Mouse (Mus musculus): ENCODE results near the gene Nr2f2.
A peak's percentile ranks its signal among the peaks of the same experiment; 100 is the strongest.

The Nr2f2 gene

DNA sequence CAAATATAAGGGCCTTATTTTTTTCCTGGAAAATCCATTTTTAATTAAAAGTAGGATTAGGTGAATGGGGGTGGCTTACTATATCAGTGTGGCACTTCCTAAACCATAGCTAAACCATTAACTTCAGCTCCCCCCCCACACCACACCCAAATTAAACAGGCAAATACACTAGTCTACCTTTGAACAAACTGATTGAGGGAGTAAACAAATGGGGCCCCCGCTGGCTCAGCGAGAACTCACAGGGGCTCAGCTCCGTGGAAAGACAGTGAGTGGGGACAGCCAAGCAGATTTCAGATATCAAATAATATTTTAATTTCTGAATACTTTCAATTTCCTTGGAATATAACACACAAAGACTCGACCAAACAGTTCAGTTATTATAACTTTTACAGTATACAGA is 13.4 kb downstream of the Nr2f2 start:
- peak in 1 of 2 experiments; percentile 77 for DNase-seq (ENCODE audit: inconsistent age in 2 of 2, low spot score in 1 of 2)

DNA sequence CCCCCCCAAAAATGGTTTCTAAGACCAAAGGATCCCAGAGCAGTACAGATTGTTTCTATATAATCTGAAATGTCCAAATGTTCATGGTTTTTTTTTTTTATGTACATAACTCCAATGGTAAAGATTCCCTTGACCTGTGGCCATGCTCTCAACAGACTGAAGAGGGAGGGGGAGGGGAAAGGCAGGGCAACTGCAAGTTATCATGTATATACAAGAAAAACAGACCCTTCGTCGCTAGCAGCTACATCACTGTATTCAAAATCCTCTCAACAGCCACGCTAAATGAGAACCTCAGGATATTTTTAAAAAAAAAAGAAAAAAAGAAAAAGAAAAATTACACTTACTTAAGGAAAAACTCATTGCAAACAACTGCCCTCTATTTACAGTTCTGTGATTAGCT is 13.9 kb downstream of the Nr2f2 start:
- DNase-seq (ENCODE audit: inconsistent age in 2 of 2, low spot score in 1 of 2), result peak in 1 of 2 experiments; percentile 60

DNA sequence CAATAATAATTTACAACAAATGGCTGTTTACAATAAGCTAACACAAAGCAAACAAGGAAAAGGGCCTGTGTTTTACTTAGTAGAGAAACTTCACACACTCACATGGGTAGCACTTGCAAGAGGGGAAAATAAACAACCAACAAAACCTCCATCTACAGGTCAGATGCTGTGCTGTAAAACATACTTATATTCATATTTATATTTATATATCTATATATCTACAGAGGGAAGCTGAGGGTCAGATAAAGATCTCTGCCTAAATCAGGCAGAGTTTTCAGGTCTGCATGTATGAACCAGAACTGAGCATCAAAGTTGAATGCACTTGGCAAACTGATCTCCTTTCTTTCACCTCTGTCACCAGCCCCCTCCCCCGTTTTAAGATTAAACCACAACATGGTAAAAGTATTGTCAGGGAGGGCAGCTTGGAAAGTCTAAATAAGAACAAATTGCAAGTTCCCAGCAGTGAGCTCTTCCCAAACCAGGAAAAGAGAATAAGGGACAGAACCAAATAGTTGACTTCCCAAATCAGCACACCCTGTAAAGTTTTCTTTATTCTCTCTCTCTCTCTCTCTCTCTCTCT is 14.5 kb downstream of the Nr2f2 start:
- DNase-seq (ENCODE audit: inconsistent age in 2 of 2, low spot score in 1 of 2), result peak in 1 of 2 experiments; percentile 80

DNA sequence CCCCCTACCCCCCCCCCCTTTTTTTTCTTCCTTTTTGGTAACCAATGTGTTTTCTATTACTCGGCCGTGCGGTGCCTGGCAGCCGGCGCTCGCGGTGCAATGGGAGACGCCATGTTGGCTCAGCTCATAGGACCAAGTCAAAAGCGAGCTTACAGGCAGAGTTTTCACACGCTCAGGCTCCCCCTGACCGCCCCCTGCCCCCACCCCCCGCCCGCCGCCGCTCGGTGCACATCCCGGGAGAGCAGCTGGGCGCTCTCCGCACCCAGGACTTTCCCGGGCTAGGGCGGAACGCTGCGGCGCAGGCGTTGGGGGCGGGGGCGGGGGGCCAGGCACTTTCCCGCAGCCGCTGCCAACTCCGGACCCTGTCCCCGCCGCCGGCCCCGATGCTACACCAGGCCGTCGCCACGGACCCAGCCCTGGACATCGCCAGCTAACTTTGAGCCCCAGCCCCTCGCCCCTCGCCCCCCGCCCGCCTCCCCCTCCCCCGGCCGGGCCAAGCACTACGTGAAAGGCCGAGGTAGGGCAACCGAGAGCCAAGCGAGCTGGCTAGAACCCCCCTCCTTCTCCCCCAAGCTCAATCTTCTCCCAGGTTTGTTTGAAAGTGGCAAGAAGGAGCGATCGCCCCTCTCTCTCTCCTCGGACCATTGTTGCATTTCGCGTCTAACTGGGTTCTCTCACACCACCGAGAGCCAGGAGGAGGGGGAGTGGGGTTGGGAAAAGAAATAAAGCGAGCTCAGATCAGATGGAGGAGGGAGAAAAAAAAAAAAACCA is 15.6 kb downstream of the Nr2f2 start:
- peak; percentile 74 to 89 for DNase-seq (ENCODE audit: inconsistent age in 2 of 2, low spot score in 1 of 2)

DNA sequence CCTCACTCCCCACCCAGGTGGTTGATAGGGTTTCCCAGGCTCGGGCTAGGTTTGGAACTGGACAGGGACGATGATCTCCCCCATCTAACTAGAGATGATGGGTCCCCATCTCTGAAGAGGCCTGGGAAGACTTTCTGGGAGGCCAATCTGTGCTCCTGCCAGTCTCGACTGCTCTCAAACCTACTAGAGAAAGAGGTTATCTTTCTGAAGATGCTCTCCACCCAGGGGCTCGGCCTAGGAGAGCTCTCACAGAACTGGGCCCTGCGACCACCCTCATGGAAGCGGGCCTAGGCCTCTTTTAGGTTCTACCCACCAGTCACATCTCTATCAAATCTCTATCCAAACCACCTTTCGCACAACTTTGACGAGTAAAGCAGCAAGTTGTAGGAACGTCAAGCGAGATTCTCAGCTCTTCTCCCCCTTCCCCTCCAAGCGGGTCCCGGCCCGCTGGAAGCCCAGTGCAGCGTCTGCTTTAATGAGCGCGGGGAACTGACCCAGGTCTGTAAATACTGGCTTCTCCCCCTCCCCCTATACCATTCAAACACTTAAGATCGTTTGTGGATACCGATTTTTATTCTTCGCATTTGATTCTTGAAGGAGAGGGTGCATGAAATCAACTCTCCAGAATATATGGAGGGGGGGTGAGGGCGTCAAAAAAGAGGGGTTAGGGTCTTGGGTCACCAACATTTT is 16.4 kb downstream of the Nr2f2 start:
- peak in 1 of 2 experiments; percentile 81 for DNase-seq (ENCODE audit: inconsistent age in 2 of 2, low spot score in 1 of 2)

DNA sequence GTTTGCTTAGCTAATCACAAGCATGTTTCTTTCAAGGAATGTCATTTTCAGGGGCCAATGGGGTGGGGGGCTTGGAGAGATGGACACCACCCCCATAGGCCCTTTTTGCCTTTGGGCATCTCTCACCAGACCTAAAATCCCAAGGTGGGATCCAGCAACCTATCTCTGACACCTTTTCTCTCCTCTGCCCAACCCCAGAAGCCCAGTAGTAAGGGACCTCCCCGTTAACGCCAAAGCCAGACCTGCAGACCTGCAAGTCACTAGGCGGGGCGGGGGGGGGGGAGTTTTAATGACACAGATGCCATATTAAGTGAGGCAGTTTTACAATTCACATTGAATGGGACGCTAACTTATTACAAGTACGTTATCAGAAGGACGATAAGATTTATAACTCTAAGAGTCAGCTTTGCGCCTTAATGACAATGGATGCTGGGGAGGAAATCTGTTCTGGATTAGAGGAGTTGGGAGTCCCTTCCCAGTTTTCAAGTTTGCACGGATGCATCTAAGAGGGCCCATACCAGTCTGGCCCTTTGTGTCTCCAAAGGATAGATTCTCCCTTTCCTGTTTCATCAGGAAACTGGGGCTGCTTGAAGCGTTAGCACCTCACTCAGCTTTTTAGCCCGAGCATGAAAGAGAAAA is 17.4 kb downstream of the Nr2f2 start:
- no peak for DNase-seq (ENCODE audit: inconsistent age in 2 of 2, low spot score in 1 of 2)

DNA sequence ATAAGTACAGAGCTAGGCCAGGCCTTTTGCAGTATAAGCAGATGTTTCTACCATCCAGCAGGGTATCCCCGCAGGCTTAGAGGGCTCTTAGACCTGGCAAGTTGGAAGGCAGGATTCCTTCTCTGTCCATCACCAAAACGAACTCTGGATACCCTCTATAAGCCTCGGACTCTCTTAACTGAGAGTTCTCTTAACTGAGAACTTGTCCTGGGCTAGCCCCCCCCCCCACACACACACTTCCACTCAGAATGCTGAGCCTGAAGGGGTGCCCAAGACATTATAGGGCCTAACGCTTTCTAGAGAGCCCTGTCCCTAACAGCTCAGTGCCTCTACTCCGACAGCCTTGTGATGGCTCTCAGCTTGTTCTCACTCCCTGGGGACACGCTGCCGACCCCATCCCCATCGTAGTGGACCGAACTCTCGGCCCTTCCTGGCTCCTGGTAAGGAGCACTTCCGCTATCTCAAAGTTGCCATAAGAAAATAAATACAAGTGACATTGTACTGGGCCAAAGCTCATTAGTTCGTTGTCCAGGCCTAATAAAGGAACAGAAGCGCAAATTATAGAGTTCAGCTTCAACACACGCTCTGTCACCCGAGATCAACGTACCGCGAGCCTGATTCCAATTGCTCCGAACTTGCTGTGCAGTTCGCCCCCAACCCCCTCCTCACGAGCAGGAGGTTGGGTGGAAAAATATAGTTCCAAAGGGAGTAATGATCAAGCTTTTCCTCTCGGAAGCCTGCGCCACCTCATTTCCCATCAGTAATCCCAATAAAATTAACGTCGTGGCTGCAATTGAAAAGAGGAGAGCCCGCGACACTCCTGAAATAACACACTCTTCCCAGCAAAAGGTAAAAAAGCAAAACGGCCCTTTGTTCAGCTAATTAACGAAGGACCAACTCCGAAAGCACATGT is 18.2 kb downstream of the Nr2f2 start:
- DNase-seq (ENCODE audit: inconsistent age in 2 of 2, low spot score in 1 of 2), result no peak

DNA sequence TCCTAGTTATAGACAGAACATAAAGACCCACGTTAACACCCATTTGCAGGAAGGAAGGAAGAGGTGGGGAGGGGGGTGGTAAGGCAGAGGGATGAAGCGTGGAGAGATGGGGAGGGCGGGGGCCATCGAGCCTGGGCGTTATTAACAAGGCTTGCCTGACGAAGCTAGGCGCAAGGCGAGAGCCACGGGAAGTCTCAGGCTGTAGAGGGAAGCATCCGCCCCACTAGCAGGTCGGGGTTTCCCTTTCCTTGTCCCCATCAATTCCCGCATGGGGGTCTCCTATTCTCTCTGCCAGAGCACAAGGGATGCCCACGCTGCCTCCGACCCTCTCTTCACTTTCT is 18.9 kb downstream of the Nr2f2 start:
- DNase-seq (ENCODE audit: inconsistent age in 2 of 2, low spot score in 1 of 2), result no peak

DNA sequence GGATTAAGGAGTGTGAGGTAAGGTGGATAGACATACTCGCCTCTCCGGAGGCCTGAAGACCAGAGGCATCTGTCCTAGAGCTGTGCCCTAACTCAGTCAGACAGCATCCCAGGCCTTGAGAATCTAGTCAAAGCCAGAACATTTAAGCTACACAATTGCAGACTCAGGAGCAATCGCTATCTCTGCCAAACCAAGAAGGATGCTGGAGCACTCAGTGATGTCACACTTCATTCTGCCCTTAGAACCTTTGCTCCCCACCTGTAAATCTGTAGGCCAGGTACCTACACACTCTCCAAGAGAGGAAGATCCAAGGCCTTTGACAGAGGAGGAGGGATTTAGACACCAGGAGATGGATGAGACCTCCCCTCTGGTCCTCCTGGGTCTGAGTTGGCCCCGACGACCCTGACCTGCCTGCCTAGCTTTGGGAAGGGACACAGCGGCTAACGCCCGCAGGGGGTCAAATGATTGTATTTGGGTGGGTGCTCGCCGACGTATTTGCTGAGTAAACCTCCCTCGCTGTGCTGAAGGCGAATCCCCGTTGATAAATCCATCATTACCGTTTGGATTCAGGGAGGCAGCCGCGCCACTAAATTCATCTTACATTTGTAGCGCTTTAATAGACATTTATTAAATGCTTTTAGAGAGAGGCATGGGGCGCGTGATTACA is 19.5 kb downstream of the Nr2f2 start:
- no peak for DNase-seq (ENCODE audit: inconsistent age in 2 of 2, low spot score in 1 of 2)

DNA sequence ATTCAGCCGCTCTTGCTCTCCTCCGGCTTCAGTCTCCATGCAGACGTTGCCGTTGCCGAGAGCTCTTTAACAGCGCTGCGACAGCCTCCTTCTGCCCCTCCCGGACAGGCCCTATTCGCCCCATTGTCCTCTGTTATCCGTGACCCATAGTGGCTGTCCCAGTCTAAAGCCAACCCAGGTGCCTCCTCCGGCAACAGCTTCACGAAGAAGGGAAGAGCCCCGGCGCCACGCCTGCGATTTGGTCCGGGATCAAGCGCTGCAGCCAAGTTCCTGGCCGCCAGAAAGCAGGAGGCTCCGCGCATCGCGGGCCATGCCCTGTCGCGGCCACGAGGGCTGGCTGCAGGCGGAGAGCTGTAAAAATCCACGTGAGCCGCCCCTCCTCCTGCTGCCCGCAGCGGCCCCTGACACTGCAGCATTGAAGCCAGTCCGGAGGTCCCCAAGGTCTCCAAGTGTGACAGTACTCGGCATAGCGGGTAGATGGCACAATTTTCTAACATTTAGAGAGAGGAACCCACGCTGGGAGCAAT is 20.5 kb downstream of the Nr2f2 start:
- peak; percentile 96 to 98 for DNase-seq (ENCODE audit: inconsistent age in 2 of 2, low spot score in 1 of 2)

DNA sequence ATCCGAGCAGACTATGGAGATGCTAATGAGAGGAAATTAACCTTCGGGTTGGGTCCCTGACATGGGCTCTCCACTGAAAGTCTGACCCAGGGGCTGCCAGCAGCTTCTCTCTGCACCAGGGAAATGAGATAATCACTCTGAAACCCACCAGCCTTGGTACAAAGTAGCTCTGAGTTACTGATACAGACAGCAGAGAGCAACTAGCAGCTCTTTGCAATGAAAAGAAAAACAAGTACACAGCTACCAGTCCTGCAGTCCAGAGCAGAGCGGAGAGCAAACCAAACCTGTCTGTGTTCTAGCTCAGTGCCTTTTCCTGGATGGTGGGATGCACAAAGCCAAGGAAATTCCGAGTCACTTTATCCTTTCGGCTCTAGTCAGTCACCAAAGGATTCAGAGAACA is 23.1 kb downstream of the Nr2f2 start:
- peak in 1 of 2 experiments; percentile 58 for DNase-seq (ENCODE audit: inconsistent age in 2 of 2, low spot score in 1 of 2)

DNA sequence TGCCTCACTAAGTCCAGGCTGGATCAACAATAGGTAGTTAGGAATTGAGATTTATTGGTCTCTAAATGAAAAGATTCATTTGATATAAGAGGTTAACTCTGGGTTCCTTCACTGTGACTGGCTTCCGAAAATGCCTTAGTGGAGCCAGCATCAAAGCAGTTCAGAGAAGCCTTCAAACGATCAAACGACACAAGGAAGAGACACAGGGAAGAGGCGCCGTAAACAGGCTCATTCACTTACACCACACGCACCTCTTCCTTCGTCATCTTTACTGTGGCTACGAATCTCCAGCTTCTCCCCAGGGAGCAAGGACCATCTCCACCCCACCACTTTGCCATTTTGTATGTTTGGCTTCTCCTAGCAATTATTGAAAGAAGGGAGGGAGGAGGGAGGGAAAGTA is 23.8 kb downstream of the Nr2f2 start:
- DNase-seq (ENCODE audit: inconsistent age in 2 of 2, low spot score in 1 of 2), result peak in 1 of 2 experiments; percentile 38

DNA sequence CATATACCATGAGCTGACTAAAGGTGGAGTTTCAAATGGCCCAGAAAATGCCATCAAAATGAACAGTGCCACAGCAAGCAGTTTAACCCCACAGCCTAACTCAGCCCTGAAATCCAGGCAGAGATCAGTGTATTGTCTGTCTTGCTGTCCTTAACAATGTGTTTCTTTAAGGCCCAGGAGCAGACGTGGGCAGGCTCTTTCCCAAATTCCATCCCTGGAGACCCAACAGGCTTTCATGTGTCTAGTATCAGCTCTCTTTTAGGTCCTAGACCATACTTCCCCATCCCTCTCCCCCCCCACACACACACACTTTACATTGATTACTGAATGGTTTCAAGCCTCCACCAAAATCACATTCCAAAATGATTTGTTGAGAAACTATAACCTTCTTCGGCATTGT is 24.5 kb downstream of the Nr2f2 start:
- peak in 1 of 2 experiments; percentile 35 for DNase-seq (ENCODE audit: inconsistent age in 2 of 2, low spot score in 1 of 2)

DNA sequence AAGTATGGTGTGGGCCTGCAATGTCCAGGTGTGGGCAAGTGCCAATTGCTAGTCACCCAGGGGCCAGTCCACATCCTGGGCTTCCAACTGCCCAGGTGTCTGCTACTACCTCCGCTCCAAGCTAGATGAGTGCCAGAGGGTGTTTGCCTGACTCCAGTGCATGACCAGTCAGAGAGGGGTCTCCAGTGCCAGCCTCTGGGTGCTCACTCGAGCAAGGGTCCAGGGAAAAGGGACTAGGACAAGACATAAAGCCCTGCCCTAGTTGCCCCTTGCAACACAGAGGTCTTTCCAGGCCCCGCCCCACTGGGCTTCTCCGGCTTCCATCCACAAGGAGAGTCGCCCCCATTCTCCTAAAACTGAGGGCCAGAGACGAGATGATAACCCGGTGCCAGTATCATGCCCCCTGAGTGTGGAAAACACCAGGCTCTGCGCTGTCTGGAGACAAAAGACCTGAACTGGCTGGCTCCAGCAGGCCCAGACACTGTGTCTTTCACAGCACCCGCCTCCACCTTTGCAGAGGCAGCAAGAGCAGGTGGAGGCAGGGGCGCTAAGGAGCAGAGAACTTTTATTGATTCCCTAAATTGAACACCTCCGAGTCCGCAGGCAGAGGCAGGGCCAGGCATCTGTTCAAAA is 26.4 kb downstream of the Nr2f2 start:
- peak in 1 of 2 experiments; percentile 42 for DNase-seq (ENCODE audit: inconsistent age in 2 of 2, low spot score in 1 of 2)

DNA sequence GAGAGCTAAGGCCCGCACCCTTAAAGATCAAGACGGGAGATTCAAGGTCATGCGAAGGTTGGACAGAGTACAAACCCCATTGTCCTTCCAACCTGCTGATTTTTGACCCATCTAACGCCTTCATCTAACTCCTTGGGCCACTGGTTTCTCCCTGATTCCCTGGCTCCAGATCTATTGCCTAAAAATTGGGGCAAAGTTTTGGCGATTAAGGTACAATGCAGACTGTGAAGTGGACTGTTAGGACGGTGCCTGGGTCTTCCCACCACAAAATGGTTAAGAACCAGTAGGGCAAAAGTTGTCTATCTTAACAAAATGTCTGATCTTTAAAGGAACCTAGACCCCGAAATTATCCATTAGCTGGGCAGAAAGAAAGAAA is 28.3 kb downstream of the Nr2f2 start:
- no peak for DNase-seq (ENCODE audit: inconsistent age in 2 of 2, low spot score in 1 of 2)

DNA sequence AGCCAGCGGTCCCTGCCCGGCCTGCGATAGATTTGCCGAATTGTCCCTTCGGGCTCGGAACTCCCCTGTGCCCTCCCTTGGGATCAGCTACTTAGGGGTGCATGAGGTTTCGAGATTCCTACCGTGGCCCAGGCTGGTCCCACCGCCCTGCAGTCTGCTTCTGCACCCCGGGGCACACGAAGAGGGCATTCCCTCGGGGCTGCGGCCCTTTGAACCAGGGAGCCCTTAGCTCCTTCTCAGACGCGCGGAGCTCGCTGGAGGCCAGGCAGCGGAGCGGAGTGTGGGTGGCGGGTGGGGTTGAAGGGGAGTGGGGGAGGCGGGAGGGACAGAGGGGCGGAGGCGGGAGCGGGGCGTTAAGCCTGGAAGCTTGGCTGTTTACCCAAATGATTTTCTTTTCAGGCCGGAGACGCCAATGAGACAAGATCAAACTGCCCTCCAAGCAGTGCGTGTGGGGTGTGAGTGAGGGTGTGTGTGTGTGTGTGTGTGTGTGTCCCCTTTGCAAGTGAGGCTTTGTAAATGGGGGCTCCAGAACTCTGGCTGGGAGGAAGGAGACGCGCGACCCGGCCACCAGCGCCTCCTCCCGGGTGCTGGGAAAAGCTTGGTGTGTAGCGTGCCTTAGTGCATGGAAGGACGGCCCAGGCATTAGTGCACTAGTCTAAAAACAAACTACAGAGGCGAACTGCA is 28.8 kb downstream of the Nr2f2 start:
- peak in 1 of 2 experiments; percentile 77 for DNase-seq (ENCODE audit: inconsistent age in 2 of 2, low spot score in 1 of 2)

DNA sequence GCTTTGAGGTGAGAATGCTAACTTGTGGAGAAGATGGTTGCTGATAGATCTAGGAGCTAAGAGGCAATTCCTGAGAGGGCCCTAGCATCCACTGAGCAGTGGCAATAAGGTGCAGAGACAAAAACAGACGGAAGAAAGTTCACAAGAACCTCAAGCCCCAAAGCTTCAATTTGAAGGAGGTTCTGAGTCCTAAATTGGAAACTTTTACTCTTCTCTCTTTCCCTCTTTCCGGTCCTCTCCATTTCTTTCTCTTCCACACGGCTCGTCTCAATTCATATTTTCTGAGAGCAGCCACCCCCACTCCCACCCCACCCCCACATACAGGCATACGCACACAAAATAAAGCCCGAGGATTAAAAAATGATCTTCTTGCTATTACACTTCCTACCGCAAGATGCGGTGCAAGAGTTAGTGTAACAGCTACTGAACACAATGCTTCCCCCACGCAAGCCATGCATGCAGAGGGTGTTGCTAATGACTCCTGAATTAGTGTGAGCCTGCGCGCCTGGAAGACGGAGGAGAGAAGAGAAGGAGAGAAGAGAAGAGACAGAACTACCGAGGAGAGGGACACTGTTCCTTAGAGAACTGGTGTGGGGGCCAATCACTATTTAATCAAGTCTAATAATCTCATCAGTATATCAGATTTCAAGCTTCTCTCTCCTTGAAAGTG is 29.8 kb downstream of the Nr2f2 start:
- DNase-seq (ENCODE audit: inconsistent age in 2 of 2, low spot score in 1 of 2), result peak in 1 of 2 experiments; percentile 63

DNA sequence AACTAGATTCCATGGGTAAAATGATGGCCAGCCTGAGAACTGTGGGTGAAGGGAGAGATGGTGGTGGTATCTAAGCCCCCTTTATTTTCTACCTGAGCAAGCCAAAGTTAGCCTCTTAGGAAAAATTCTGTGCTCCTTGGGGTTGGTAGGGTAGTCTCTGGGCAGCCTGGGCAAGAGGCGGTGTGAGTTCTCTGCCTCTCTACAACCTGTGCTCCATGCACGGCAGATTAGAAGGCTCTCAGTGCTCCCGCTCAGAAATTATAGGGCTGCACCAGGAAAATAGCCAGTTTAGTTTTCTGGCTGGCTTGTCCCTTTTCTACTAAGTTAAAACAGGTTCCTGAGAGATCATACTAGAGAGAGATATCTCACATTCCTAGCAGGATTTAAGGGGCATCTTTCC is 30.4 kb downstream of the Nr2f2 start:
- DNase-seq (ENCODE audit: inconsistent age in 2 of 2, low spot score in 1 of 2), result peak in 1 of 2 experiments; percentile 49
